Mouse (Mus musculus): ENCODE data around the gene Itgam.

DNA sequence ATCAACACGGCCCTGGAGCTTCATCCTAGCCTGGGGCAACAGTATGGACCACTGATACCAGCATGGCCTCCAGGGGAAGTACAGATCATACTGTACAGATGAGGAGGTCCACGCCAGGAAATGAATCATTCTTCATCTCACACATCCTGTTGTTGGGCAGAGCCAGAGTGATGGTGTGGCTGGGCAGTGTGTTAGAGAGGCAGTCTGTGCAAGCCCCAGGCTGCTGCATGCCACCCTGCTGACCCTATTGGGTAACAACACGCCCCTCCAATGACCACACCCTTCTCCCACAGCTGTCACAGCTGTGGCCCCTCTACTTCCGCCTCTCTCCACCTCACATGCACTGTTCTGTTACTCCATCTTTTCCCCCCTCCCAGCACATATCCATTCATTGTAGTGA lies 11.7 kb upstream of the Itgam start:
- no peak for TF ChIP-seq POLR2A (IDR thresholded peaks at IDR 0.05; ENCODE audit: insufficient read depth, low read depth, low read length)
- TF ChIP-seq CTCF (IDR thresholded peaks at IDR 0.05; ENCODE audit: insufficient read depth, low read depth, low read length): no peak
